Mouse (Mus musculus): ENCODE measurements around the gene Ptprj. TPM values are rescaled to one million over a fixed set of nuclear protein-coding genes. Genes with fewer than 3 reads are reported as not detected.
"Not testable (repeated sequence)": the region's sequence is repeated elsewhere in the genome, so short reads cannot be mapped to it uniquely, and the experiment has no call there.

Gene Ptprj
- total RNA-seq, 2 experiments from 2014 or later = 2.8 to 3.2 TPM

DNA sequence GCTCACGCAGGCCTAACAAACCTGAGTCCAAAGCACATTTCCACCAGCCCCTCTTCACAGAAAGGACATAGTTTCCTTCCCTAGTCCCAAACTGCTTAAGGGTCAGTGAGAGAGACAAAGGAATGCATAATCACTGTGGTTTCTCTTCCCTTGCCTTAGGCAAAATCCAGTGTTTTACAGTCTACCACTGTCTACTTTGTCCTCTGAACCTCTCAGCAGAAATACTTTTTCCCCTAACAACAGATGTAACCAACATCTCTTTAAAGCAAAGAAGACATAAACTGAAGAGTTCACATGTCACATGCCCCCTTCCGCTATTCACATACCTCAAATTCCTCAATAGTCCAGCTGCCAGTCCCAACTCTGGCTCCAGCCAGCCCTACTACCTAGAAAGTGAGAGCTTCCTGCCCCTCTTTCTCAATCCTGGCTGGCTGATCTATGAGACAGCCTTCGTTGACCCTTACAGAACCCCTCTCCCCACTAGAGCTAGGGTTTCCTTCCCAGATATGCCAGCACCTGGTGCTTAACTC, 94.2 kb downstream of the Ptprj start:
- no peak for DNase-seq (ENCODE audit: low spot score)

DNA sequence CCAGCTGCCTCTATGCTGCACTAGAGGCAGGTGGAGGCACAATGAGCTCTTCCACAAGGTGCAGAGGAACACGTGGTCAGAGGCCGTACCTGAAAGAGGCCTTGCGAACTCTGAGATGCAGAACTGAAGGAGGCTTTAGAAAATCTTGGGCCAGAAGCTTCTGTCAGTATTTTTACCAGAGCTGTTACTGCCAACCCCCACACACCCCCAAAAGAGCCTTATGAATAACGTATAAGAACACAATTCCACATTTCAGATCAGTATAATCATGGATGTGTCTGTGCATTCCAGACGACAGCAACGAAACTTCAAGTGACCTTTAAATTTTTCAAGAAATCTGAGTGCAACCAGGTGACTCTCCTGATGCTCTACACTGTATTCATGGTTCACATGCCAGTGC, 98.9 kb downstream of the Ptprj start:
- DNase-seq (ENCODE audit: low spot score) = no peak

DNA sequence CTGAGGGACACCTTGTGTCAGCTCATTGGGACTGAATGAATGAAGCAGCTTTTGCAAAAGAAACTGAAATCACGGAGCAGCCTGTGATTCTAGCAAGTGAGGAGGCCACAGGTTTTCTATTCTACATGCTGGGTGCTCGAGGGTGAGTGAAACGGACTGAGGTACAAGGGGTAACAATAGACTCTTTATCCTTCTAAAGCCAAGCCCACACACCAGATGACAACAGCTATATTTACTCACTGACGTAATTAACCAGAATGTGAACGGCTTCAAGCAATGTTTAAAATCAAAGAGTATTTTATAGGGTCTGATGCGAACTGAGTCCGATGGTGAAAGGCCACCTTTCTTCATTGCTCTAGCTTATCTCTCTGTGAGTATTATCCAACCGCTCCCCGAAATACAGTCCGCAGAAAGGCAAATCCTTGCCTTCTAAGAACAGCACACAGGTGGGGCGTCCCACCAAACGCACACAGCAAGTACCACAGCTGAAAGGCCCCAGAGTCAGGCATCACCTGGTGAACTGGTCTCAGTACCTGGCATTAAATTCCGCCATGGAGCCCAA, 99.6 kb downstream of the Ptprj start:
- no peak for DNase-seq (ENCODE audit: low spot score)

DNA sequence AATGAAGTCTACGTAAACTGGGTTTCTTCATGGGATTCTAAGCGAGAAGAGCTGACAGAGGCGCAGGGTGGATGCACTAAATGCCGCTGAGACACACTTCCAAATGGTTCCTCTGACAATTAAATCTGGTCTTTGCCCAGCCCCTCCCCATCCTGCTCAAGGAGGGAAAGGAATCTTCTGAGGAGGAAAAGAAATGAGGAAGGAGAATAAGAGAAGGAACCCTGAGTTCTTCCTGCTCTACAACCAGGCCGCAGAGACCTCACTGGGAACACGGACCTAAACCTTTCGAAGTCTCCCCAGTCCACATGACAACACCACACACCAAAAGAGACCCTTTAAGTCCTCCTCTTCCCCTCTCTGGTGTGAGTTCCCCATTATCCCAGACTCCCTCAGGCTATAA, 101.9 kb downstream of the Ptprj start:
- DNase-seq (ENCODE audit: low spot score) = no peak

DNA sequence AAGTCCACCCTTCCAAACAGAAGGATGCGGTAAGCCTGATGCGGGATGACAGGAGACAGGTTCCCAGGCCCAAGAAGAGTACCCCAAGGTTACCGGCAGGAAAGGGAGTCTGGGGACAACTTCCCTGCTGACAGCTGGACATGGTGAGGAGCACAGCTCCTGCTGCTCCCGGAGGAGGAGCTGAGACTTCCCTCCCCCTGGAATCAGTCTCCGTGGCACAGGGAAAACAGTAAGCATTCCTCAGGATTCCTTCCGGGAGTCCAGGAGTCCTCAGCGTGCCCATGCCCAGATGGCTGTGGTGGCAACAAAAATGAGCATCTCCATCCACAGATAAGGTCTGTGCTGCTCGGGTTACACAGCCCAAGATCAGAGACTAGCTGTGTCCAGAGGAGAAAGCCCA, 102.8 kb downstream of the Ptprj start:
- no peak for DNase-seq (ENCODE audit: low spot score)

DNA sequence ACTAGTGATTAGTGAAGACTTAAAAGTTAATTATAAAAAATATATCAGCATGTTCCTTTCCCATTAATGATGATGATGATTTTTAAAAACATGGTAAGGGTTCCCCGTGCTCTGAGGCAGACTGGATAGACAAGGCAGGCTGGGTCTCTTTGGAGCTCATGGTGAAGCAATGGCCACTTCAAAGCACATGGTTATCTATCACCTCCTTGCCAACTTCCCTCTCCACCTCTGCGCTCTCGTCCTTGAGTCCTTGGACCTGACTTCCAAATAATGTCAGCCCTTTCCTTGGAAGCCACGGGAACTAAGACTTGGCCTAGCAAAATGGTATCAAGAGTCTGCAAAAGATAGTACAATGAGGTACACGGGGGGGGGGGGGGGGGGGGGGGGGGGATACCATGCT, 103.7 kb downstream of the Ptprj start:
- no peak for DNase-seq (ENCODE audit: low spot score)

DNA sequence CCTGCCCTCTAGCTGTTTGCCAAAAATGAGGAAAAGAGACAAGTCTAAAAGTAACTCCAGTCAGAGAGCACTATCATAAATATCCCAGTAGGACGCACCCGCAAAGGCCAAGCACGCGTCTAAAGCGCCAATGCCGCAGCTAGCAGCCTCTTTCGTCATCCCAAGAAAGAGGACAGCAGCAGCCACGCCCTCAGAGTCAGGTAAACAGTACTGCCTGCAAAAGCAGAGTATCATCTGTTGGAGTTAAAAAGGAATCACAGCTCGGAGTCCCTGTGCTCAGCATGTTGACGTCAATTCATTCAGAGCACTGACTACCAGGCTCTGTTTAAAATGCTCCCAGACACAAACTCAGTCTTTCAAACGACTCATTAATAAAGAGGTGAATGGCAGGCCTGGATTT, 104.1 kb downstream of the Ptprj start:
- DNase-seq (ENCODE audit: low spot score) = no peak

DNA sequence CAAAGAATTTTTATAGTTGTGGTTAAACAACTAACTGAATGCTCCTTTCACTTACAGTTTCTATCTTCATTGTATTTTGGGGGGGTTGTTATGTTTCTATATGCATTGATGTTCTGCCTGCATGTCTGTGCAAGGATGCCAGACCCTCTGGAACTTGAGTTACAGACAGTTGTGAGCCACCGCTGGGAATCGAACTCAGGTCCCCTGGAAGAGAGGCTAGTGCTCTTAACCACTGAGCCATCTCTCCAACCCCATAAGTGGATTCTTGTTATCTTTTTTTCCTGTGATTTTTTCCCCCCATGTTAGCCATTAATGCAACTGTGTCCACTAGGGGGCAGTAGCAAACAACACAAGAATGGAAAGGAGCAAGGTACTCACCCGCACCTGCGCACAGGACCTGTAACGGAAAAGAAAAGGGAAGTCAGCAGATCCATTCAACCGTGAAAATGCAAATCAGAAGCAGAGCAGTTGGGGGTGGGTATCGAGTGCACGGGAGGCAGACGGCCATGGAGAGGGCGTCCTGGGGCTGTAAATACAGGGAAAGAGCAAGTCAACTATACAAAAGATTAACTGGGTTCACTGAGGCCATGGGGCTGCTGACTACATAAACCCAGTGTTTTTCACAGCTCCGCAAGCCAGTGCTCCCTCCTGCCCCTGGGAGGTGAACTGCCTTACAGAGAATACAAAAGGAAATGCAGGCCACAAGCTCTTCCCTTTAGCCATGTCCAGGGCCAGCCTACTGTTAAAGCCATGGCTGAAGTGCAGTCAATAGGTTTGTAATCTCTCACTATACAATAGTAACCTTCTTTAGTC, 105.6 kb downstream of the Ptprj start:
- DNase-seq (ENCODE audit: low spot score) = peak; percentile 83

DNA sequence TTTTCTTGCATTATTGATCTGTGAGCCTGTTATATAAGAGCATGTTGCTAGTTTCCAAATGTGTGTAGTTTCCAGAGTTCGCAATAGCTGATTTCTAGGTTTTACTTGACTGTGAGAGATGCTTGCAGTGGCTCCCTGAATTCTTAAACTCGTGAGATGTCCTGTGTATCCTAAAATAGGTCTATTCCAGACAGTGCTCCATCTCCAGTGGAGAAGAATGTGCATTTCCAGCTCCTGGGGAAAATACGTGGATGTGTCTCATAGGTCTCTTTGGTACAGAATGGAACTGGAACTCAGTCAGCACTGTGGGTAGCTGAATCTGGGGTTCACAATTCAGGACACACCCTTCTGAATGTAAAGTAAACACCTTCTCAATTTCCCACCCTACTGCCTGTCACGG, 107.7 kb downstream of the Ptprj start:
- no peak for DNase-seq (ENCODE audit: low spot score)

DNA sequence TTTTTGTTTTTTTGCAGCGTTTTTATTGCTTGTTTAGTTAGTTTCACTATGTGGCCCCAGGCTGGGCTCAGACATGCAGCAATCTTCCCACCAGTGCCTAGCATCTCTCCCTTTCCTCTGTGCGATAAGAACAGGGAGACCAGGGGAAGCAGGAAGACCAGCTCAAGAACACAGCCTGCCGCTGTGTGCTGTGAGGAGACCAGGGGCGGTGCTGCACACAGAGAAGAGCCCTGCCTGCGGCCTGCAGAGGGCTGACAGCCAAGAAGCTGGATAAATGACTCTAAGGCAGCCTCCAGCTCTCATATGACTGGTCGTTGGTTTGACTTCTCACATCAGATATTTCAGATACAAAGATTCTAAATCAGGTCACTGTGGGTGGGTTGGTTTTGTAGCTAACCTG, 110.3 kb downstream of the Ptprj start:
- DNase-seq (ENCODE audit: low spot score) = no peak

DNA sequence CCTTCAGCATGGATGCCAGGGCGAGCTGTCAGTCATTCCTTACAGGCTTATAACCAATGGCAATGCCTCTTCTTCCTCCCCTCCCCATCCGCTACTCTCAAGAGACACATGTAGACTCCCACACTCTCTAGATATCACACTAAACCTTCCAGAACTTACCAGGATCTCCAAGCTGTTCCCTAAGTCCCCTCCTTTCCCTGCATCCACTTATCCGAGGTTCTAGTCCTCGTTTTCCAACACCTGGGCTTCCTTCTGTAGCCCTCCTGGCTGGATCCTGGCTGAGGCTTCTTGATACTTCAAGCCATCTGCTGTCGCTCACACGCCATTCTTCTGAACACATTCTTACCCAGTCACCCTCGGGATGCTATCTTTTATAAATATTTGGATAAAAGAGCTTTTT, 114.0 kb downstream of the Ptprj start:
- no peak for DNase-seq (ENCODE audit: low spot score)

DNA sequence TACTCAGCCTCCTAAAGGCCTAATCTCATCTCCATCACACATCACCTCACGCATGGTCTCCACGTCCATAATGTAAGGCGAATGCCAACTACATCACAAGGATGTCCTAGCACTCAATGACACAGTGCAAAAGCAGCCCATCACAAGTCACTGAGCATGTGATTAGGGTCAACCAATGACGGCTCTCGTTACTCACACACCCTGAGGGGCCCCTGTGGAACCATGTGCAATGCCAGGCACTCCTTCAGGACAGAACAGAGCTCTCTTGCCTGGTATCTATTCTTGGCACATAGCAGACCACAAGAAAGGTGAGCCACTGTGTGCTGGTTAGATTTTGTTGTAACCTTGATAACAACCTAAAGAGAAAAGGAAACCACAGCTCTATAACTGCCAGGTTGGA, 116.7 kb downstream of the Ptprj start:
- DNase-seq (ENCODE audit: low spot score) = no peak

DNA sequence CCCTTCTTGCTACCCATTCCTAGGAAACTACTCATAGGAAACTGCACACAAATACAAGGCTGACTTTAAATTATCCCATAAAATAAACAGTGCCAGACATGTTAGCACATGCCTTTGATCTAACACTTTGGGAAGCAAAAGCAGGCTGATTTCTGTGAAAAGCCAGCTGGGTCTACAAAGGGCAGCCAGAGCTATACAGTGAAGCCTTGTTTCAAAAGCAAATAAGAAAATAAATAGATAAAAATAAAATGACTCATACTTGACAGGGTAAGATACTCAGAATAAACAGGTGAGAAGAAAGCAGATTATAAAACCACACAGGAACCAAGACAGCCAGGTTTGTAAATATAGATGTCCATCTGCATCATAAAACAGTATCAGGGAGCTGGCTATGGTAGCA, 118.2 kb downstream of the Ptprj start:
- DNase-seq (ENCODE audit: low spot score) = no peak

DNA sequence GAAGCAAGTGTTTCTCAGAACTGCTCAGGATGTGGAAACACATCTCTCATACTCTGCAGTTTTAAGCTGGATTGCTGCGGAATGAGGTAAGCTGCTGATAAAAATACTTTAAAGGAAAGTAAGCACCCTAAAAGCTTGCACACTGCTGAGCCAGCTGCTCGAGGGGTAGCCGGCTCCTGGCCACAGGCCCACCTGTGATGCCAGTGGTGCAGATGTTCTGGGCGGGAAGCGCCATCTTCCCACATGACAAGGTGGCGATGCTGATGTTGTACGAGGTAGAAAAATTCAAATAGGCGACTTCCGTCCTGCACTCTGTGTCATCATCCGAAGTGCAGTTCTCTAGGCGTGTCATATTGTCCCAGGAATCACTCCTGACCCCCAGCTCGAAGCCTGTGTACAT, 122.5 kb downstream of the Ptprj start:
- no peak for DNase-seq (ENCODE audit: low spot score)

DNA sequence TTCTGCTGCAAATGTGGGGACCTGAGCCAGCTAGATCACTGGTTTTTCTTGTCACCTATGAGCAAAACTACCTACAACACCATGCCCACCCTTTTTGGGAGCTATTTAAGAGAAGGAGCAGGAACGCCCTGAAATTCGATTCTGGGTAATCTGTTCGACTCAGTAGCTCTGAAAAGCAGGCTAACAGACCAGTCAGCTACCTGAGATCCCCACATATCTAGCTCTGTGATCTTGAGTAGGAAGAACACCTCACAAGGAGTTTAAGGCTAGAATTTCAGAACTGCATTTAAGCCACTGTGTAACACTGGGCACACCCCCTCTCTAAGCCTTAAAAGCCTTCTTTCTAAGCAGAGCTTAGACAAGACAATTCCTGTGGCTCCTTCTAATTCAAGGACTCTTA, 128.1 kb downstream of the Ptprj start:
- DNase-seq (ENCODE audit: low spot score) = no peak

DNA sequence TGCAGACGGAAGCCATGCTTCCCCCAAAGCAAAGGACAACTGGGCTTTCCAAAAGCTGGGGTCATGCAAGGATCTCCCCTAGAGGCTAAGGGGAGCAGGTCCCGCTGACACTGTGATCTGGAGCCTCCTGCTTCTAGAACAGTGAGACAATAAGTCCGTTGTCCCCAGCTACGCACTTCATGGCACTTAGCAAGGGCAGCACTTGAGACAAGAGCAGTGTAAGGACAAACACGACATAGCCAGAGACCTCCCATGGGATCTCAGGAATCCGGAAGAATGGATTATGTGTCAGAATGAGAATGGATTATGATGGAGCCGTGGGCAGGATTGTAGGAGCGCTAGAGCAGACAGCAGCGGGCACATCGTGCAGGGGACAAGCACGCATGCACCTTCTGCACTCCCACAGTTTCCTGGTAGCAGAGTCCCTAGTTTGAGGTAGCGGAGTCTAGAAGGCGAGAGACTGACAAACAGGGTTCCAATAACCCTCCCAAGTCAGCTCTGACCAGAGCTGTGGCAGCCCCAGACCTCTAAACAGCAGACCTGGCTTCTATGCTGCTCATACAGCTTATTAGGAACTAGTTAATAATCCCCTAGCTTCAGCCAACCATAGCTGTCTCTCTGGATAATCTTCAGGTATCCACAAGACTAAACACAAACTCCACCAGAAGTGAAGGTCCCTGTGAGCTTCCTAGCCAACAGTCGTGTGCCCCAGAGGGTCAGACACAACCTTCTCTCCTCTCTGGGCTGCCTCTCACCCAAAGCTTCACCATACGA, 131.3 kb downstream of the Ptprj start:
- DNase-seq (ENCODE audit: low spot score) = no peak

DNA sequence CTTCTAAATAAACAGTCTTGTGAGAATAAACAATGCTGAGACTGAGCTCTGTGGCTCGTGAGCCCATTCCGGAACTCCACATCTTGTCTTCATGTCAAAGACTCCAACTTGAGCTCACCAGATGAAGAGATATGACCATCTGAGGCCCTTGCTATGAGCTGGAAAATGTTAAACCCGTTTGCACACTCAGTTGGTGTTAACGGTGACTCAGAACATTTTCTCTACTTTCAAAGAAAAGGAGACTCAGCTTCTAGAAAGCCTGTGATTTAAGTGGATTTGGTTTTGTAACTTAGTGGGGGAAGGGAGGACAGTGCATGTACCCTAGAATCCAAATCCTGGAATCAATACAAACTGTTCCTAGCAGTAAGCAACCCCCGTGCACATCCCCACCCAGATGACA, 136.6 kb downstream of the Ptprj start:
- DNase-seq (ENCODE audit: low spot score) = no peak

DNA sequence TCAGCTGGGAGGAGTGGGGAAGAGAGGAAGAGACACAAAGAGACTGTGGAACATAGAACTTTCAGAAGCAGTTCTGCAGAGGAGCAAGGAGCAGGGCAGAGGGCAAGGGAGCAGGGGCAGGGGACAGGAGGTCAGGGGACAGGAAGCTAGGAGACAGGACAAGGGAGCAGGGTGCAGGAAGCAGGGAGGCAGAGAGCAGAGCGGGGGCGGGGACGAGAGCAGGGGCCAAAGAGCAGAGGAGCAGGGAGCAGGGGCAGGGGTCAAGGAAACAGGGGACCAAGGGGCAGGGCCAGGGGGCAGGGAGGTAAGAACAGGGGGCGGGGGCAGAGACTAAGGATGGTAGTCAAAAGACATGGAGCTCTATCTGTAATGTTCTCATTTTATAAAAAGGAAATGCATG, 138.6 kb downstream of the Ptprj start:
- not testable (repeated sequence) for DNase-seq (ENCODE audit: low spot score)

DNA sequence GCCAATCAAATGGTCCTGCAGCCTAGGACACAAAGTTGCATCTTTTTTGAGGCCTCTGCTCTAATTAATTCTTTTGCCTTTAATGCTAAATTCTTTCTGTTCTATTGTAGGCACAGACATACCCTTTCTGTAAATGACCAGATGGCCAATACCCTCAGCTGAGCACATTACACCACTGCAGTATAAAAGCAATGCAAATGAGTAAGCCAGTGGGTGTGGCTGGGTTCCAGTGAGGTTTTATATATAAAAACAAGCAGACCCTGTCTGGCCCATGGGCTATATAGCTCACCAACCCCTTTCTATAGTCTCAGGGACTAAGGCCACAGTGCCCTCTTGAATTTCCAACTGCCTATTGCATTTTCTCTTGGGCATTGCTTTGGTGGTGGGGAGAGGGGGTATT, 140.3 kb downstream of the Ptprj start:
- not testable (repeated sequence) for DNase-seq (ENCODE audit: low spot score)

DNA sequence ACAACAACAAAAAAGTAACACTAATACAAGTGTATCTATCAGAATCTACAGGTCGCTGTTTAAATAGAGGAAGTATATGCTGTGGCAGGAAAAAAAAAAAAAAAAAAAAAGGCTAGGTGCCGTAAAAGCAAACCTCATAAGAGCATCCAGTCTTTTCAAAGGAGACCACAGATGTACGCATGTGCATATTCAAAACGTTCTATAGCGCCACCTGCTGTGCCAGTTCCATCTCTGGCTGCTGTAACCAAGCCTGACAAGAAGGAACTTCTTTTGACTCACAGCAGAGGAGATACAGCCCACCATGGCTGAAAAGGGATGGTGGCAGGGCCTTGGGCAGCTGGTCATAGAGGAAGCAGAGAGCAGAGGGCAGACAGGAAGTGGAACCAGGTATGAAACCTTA, 143.0 kb downstream of the Ptprj start:
- not testable (repeated sequence) for DNase-seq (ENCODE audit: low spot score)

DNA sequence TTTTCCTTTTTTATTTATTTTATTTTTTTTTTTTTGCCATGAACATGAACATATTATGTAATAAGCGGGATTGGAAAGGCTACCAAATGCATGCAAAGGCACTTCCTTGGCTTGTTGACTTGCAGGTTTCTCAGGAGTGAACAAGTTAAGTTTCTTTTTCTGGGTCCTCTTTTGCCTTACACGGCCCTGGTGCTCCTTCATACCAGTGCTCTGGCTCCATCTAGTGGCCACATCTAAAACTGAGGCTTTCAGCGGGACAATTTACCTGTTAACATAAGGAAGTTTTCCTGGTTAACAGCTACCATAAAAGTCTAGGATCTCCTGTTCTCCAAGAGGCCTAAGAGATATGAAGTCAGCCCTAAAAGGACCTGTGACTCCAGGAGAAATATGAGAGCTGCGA, 150.7 kb downstream of the Ptprj start:
- not testable (repeated sequence) for DNase-seq (ENCODE audit: low spot score)

DNA sequence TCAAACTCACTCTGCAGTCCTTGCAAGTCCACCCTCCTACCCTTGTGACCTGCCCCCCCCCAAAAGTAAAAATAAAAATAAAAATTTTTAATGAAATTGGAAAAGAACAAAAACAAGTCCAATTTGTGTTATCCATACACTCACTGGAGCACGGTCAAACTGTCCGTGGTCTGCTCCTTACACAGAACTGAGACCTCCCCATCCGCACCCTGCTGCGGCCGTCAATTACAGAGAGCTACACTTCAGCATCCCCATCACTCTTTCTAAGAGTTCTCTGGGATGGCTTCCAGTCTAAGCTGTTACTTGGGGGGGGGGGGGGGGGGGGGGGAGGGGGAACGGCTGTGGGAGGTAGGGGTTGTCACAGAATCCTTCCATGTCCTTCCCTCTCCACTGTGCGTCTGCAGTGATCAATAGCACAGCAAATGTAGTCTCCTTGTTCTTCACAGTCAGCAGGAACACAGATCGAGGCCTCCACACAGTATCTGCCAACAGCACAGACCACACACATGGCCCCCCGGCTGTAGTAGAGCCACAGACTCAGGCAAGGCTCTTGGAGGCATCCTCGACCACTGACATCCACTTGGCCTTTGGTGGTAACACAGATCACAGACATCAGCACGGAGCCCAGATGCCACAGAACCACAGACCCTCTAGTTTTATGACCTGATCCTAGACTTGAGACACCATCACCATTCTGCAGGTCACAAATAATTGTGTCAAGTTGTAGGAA, 151.3 kb downstream of the Ptprj start:
- DNase-seq (ENCODE audit: low spot score) = not testable (repeated sequence)

Measured in gastrocnemius, adult 18-20 months (tissue).